Comparison of ENCODE assay signal across 10 mouse cellular contexts in the genomic region with DNA sequence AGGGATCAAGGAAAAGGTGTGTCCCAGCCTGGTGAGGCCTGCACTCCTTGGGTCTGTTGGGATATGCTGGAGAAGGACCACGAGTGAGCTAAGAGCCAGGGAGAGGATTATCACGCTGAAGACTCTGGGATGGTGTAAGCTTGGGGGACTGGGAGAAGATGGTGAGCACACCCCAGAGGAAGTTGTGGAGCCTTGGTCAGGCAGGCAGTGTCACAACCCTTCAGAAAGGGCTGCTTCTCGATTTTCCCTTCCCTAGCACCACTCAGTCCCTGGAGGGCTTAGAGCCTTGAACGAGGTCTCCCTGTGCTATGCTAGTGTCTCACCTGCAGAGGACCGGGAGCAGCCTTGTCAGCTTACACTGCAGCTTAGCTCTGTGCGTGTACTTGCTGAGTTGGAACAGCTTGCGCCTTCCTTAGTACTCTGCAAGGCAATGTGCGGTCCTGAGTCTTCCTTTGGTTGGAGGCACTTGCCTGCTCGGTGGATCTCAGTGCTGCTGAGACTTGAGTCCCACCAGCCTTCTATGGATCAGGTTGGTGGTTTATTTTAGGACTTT. TPM values are rescaled to one million over a fixed set of nuclear protein-coding genes. Genes with fewer than 3 reads are reported as not detected.
DNase-seq lines count a peak whose midpoint lies in the region; ATAC-seq and TF ChIP-seq lines count a peak whose summit lies in the region.
"Had no signal": no experiment of that assay in that cellular context is flagged by ENCODE, and none has a peak within 500 bp of the region (broad histone marks: within the 10 kb centered on the region; RNA-seq: fewer than 3 reads in every experiment).

No protein-coding gene starts in this region.

- no peak overlapping the region for H3K4me2 ChIP-seq in heart, embryonic 14.5 days (ENCODE audit: low read length)
- H3K4me2 ChIP-seq in midbrain, postnatal 0 days (ENCODE audit: low read depth, low read length, poor library complexity, severe bottlenecking), result no peak overlapping the region
- no peak overlapping the region for H3K4me2 ChIP-seq in midbrain, embryonic 15.5 days
- no peak overlapping the region for H3K4me2 ChIP-seq in stomach, postnatal 0 days (replicated peaks; ENCODE audit: low read depth)

- no peak for DNase-seq in heart, postnatal 14 days
- DNase-seq in midbrain, postnatal 0 days (ENCODE audit: low spot score), result peak; percentile 48
- DNase-seq in kidney, postnatal 25 days, result peak; percentile 27 to 62
- peak; percentile 47 for DNase-seq in stomach, postnatal 0 days (ENCODE audit: low spot score)
- DNase-seq in layer of hippocampus, postnatal 36 days, result no peak
- DNase-seq in layer of hippocampus, postnatal 10 days (ENCODE audit: low spot score in 2 of 2), result no peak
- DNase-seq: lung, postnatal 10 days; thymus, postnatal 36 days had no signal

- no peaks in the 10 kb centered on the region for H3K27me3 ChIP-seq in heart, embryonic 14.5 days (ENCODE audit: control insufficient read depth, insufficient read depth, low read length)
- H3K27me3 ChIP-seq in midbrain, postnatal 0 days (ENCODE audit: insufficient read depth, low read length), result no peaks in the 10 kb centered on the region
- H3K27me3 ChIP-seq in midbrain, embryonic 15.5 days (replicated peaks), result no peaks in the 10 kb centered on the region
- no peaks in the 10 kb centered on the region for H3K27me3 ChIP-seq in stomach, postnatal 0 days (ENCODE audit: control insufficient read depth, insufficient read depth, low read length)

- H3K27ac ChIP-seq in heart, embryonic 14.5 days (replicated peaks in 1 of 2; ENCODE audit: control insufficient read depth in 1 of 2, insufficient read depth in 1 of 2, low read depth in 2 of 2, low read length in 2 of 2), result no peak overlapping the region
- H3K27ac ChIP-seq in midbrain, postnatal 0 days (ENCODE audit: low read depth, low read length), result no peak overlapping the region
- no peak overlapping the region for H3K27ac ChIP-seq in midbrain, embryonic 15.5 days
- H3K27ac ChIP-seq in stomach, postnatal 0 days (replicated peaks), result peak overlapping the region; percentile 70

- H3K9ac ChIP-seq in heart, embryonic 14.5 days (ENCODE audit: low read length), result no peak overlapping the region
- no peak overlapping the region for H3K9ac ChIP-seq in midbrain, postnatal 0 days (replicated peaks; ENCODE audit: low read length, poor library complexity, severe bottlenecking)
- H3K9ac ChIP-seq in midbrain, embryonic 15.5 days, result no peak overlapping the region
- no peak overlapping the region for H3K9ac ChIP-seq in stomach, postnatal 0 days (ENCODE audit: low read length)

- ATAC-seq in heart, embryonic 14.5 days (ENCODE audit: insufficient number of reproducible peaks, insufficient read depth, low FRiP score, low read depth), result peak; percentile 31; the same call in 1 of the 2 replicates
- ATAC-seq in midbrain, postnatal 0 days (ENCODE audit: low FRiP score), result no peak
- no peak for ATAC-seq in midbrain, embryonic 15.5 days (replicated peaks)
- ATAC-seq in stomach, postnatal 0 days (ENCODE audit: low FRiP score, low TSS enrichment), result peak; percentile 69

- no peak overlapping the region for H3K4me3 ChIP-seq in heart, embryonic 14.5 days (ENCODE audit: control insufficient read depth in 1 of 2, insufficient read depth in 1 of 2, low read depth in 1 of 2, low read length in 2 of 2)
- H3K4me3 ChIP-seq in midbrain, postnatal 0 days (ENCODE audit: low read depth, low read length), result no peak overlapping the region
- no peak overlapping the region for H3K4me3 ChIP-seq in midbrain, embryonic 15.5 days
- H3K4me3 ChIP-seq in stomach, postnatal 0 days (ENCODE audit: low read depth, low read length), result no peak overlapping the region

- peaks cover 2 to 7% of the 10 kb centered on the region in 2 experiments; a peak in 2 of 4 replicates for H3K4me1 ChIP-seq in heart, embryonic 14.5 days (ENCODE audit: control insufficient read depth in 2 of 2, insufficient read depth in 2 of 2, low read length in 2 of 2)
- no peaks in the 10 kb centered on the region for H3K4me1 ChIP-seq in midbrain, postnatal 0 days (ENCODE audit: insufficient read depth, low read length)
- no peaks in the 10 kb centered on the region for H3K4me1 ChIP-seq in midbrain, embryonic 15.5 days
- H3K4me1 ChIP-seq in stomach, postnatal 0 days (replicated peaks; ENCODE audit: control insufficient read depth, insufficient read depth), result no peaks in the 10 kb centered on the region; the same call in 1 of the 2 replicates

- H3K36me3 ChIP-seq in heart, embryonic 14.5 days (ENCODE audit: control insufficient read depth, insufficient read depth, low read length), result peaks cover 31% of the 10 kb centered on the region
- H3K36me3 ChIP-seq in midbrain, postnatal 0 days (ENCODE audit: insufficient read depth, low read length), result peaks cover 17% of the 10 kb centered on the region
- peaks cover 12% of the 10 kb centered on the region; the same call in 1 of the 2 replicates for H3K36me3 ChIP-seq in midbrain, embryonic 15.5 days (replicated peaks)
- peaks cover 13% of the 10 kb centered on the region; the same call in 1 of the 2 replicates for H3K36me3 ChIP-seq in stomach, postnatal 0 days (ENCODE audit: control insufficient read depth, insufficient read depth, low read length)

- H3K9me3 ChIP-seq in heart, embryonic 14.5 days (ENCODE audit: control insufficient read depth, low read length), result no peaks in the 10 kb centered on the region
- no peaks in the 10 kb centered on the region for H3K9me3 ChIP-seq in midbrain, postnatal 0 days (ENCODE audit: low read length)
- H3K9me3 ChIP-seq in midbrain, embryonic 15.5 days, result no peaks in the 10 kb centered on the region
- H3K9me3 ChIP-seq in stomach, postnatal 0 days (ENCODE audit: control insufficient read depth, low read length), result no peaks in the 10 kb centered on the region

- intact Hi-C loops in heart, postnatal 14 days (cut with DNase I), result loop anchor here (10.0 kb wide), 1 partner anchor 265 kb away; no protein-coding TSS in a partner anchor

- WGBS in heart, embryonic 14.5 days, result 52% methylated on average over 9 of the region's 9 CpGs
- WGBS in midbrain, postnatal 0 days, result 63% methylated on average over 9 of the region's 9 CpGs
- 61% methylated on average over 9 of the region's 9 CpGs for WGBS in midbrain, embryonic 15.5 days
- 40% methylated on average over 9 of the region's 9 CpGs for WGBS in stomach, postnatal 0 days

- TF ChIP-seq EP300 in stomach, postnatal 0 days (optimal IDR thresholded peaks at IDR 0.05), result no peak

- TF ChIP-seq CTCF in midbrain, postnatal 0 days (IDR thresholded peaks at IDR 0.05), result peak; percentile 48
- TF ChIP-seq CTCF in stomach, postnatal 0 days (IDR thresholded peaks at IDR 0.05; ENCODE audit: low read depth), result peak; percentile 44

RNA-seq across cellular contexts. Expression of gene Rprd1b, which starts 51.6 kb away (rescaled TPM):
- polyA plus RNA-seq in heart, embryonic 14.5 days (2014; fragmentation: Nextera tagmentation; extraction: Ambion mirVana), result 25.8 and 28.4 TPM in 2 replicates
- total RNA-seq in heart, postnatal 14 days (2021), result 10 to 100 TPM; 29.6 to 31.1 TPM
- 20.8 and 64.5 TPM in 2 replicates for total RNA-seq in midbrain, postnatal 0 days (2014; rRNA removed)
- 19.0 and 20.5 TPM in 2 replicates for polyA plus RNA-seq in midbrain, postnatal 0 days (2015; fragmentation: Nextera tagmentation; extraction: Ambion mirVana)
- 34.7 and 36.6 TPM in 2 replicates for polyA plus RNA-seq in midbrain, embryonic 15.5 days (2015; fragmentation: Nextera tagmentation; extraction: Ambion mirVana)
- polyA plus RNA-seq in stomach, postnatal 0 days (2015; fragmentation: Nextera tagmentation; extraction: Ambion mirVana), result 20.3 and 20.8 TPM in 2 replicates
- 10 to 100 TPM; 46.4 to 54.7 TPM for total RNA-seq in layer of hippocampus, postnatal 36 days (2021)
- total RNA-seq in layer of hippocampus, postnatal 10 days (2021), result 10 to 100 TPM; 34.0 to 36.6 TPM

RNA-seq across cellular contexts. Expression of gene Tti1, which starts 51.7 kb away (rescaled TPM):
- 23.5 and 24.4 TPM in 2 replicates for polyA plus RNA-seq in heart, embryonic 14.5 days (2014; fragmentation: Nextera tagmentation; extraction: Ambion mirVana)
- 10 to 100 TPM; 22.0 to 22.5 TPM for total RNA-seq in heart, postnatal 14 days (2021)
- 13.5 and 20.0 TPM in 2 replicates for total RNA-seq in midbrain, postnatal 0 days (2014; rRNA removed)
- 9.2 and 11.0 TPM in 2 replicates for polyA plus RNA-seq in midbrain, postnatal 0 days (2015; fragmentation: Nextera tagmentation; extraction: Ambion mirVana)
- 17.4 and 19.5 TPM in 2 replicates for polyA plus RNA-seq in midbrain, embryonic 15.5 days (2015; fragmentation: Nextera tagmentation; extraction: Ambion mirVana)
- polyA plus RNA-seq in stomach, postnatal 0 days (2015; fragmentation: Nextera tagmentation; extraction: Ambion mirVana), result 7.0 and 7.7 TPM in 2 replicates
- total RNA-seq in layer of hippocampus, postnatal 36 days (2021), result 10 to 100 TPM; 20.4 to 22.7 TPM
- total RNA-seq in layer of hippocampus, postnatal 10 days (2021), result 10 to 100 TPM; 15.3 to 19.0 TPM

Comparison
In these comparisons a context has a peak if more than half of its experiments do, and no peak if none do; other contexts are left out.
1. ATAC-seq: peak in heart, embryonic 14.5 days (single experiment) and stomach, postnatal 0 days (single experiment); none in midbrain, postnatal 0 days (single experiment) and midbrain, embryonic 15.5 days (single experiment).
2. DNase-seq: peak in midbrain, postnatal 0 days (single experiment), kidney, postnatal 25 days (2 of 2) and stomach, postnatal 0 days (single experiment); none in heart, postnatal 14 days (0 of 2), layer of hippocampus, postnatal 36 days (0 of 2) and layer of hippocampus, postnatal 10 days (0 of 2).